Comparison of ENCODE assay signal across 37 mouse cellular contexts in genomic region chr2:30235593-30235992, GRCm38 (mm10). TPM values are rescaled to one million over a fixed set of nuclear protein-coding genes. Genes with fewer than 3 reads are reported as not detected.
DNase-seq lines count a peak whose midpoint lies in the region; ATAC-seq and TF ChIP-seq lines count a peak whose summit lies in the region.
"Had no signal": no experiment of that assay in that cellular context is flagged by ENCODE, and none has a peak within 500 bp of the region (broad histone marks: within the 10 kb centered on the region; RNA-seq: fewer than 3 reads in every experiment).

No protein-coding gene starts in this region.

- TF ChIP-seq EP300 in MEL (IDR thresholded peaks at IDR 0.05; ENCODE audit: low read depth in 1 of 2, low read length in 2 of 2): no peak

- no peak overlapping the region for H3K4me2 ChIP-seq in kidney, postnatal 0 days (ENCODE audit: low read length)

- H3K4me3 ChIP-seq in kidney, postnatal 0 days (replicated peaks; ENCODE audit: low read depth, low read length): no peak overlapping the region
- H3K4me3 ChIP-seq in kidney, adult 2 months (ENCODE audit: insufficient read depth, low read depth, low read length): no peak overlapping the region
- no peak overlapping the region for H3K4me3 ChIP-seq in MEL (ENCODE audit: control insufficient read depth in 1 of 2, insufficient read depth in 1 of 2, low read depth in 2 of 2, low read length in 2 of 2)
- H3K4me3 ChIP-seq: heart, adult 2 months had no signal

- no peaks in the 10 kb centered on the region for H3K9me3 ChIP-seq in kidney, postnatal 0 days (replicated peaks; ENCODE audit: low read length)
- no peaks in the 10 kb centered on the region for H3K9me3 ChIP-seq in MEL (replicated peaks; ENCODE audit: insufficient read depth, low read length)
- H3K9me3 ChIP-seq: embryonic facial prominence, embryonic 12.5 days; midbrain, embryonic 13.5 days had no signal

- no peak overlapping the region for H3K27ac ChIP-seq in kidney, postnatal 0 days
- H3K27ac ChIP-seq in kidney, adult 2 months (ENCODE audit: insufficient read depth, low read depth, low read length): no peak overlapping the region
- no peak overlapping the region for H3K27ac ChIP-seq in MEL (ENCODE audit: control insufficient read depth, low read depth, low read length)
- H3K27ac ChIP-seq: embryonic facial prominence, embryonic 12.5 days; heart, adult 2 months; macrophage; midbrain, embryonic 13.5 days had no signal

- no peak overlapping the region for H3K9ac ChIP-seq in kidney, postnatal 0 days (ENCODE audit: low read depth, low read length)
- no peak overlapping the region for H3K9ac ChIP-seq in MEL (ENCODE audit: control insufficient read depth, low read depth, low read length, poor library complexity, severe bottlenecking)

- DNase-seq in cerebellum, adult 9-11 months: peak; percentile 28
- DNase-seq in kidney, postnatal 0 days (ENCODE audit: low spot score): peak; percentile 10
- no peak for DNase-seq in kidney, adult 2 months
- DNase-seq in CD4-positive helper T cell, adult 2 months (ENCODE audit: low read depth, low spot score): peak; percentile 14
- peak; percentile 11 for DNase-seq in MEL (ENCODE audit: low read depth, low spot score)
- no peak for DNase-seq in spleen, adult 18-20 months
- DNase-seq in lung, adult 18-20 months: no peak
- DNase-seq: adrenal gland, adult 2 months; cerebellum, adult 11 months; cerebellum, postnatal 14 days; gastrocnemius, postnatal 25 days; kidney, postnatal 14 days; lung, adult 2 months; lung, postnatal 10 days; right cerebral cortex, postnatal 25 days had no signal

- 0 out of 2 replicates have a peak, but pooled peaks cover 2% of the 10 kb centered on the region for H3K36me3 ChIP-seq in kidney, postnatal 0 days (ENCODE audit: insufficient read depth, low read length)
- no peaks in the 10 kb centered on the region for H3K36me3 ChIP-seq in kidney, adult 2 months (ENCODE audit: control insufficient read depth, insufficient read depth, low read length)
- peaks cover 0 to 11% of the 10 kb centered on the region in 2 experiments; a peak in 2 of 4 replicates for H3K36me3 ChIP-seq in MEL (ENCODE audit: control insufficient read depth in 1 of 2, insufficient read depth in 2 of 2, low read length in 2 of 2)

- TF ChIP-seq RAD21 in MEL (IDR thresholded peaks at IDR 0.05; ENCODE audit: low read depth, low read length): no peak

- no peaks in the 10 kb centered on the region for H3K27me3 ChIP-seq in kidney, postnatal 0 days (ENCODE audit: insufficient read depth, low read length)
- no peaks in the 10 kb centered on the region for H3K27me3 ChIP-seq in kidney, adult 2 months (replicated peaks; ENCODE audit: control insufficient read depth, insufficient read depth, low read length)
- H3K27me3 ChIP-seq in MEL (ENCODE audit: control insufficient read depth in 1 of 2, insufficient read depth in 2 of 2, low read length in 2 of 2): no peaks in the 10 kb centered on the region
- H3K27me3 ChIP-seq: embryonic facial prominence, embryonic 12.5 days; heart, embryonic 12.5 days; midbrain, embryonic 13.5 days had no signal

- peaks cover 19% of the 10 kb centered on the region for H3K4me1 ChIP-seq in kidney, postnatal 0 days (replicated peaks; ENCODE audit: insufficient read depth, low read length)
- peaks cover 17% of the 10 kb centered on the region; the same call in 1 of the 2 replicates for H3K4me1 ChIP-seq in kidney, adult 2 months (ENCODE audit: control insufficient read depth, insufficient read depth, low read length)
- peaks cover 9 to 20% of the 10 kb centered on the region in 2 experiments for H3K4me1 ChIP-seq in MEL (ENCODE audit: control insufficient read depth in 1 of 2, insufficient read depth in 2 of 2, low read length in 2 of 2)

- H3K79me2 ChIP-seq in MEL (ENCODE audit: control insufficient read depth, insufficient read depth, low read length, poor library complexity): peaks cover 17% of the 10 kb centered on the region

- no peak for ATAC-seq in cerebellum, adult (ENCODE audit: insufficient number of reproducible peaks, low FRiP score, low TSS enrichment)
- no peak for ATAC-seq in kidney, postnatal 0 days (replicated peaks; ENCODE audit: low FRiP score, low read depth)
- ATAC-seq: activated CD4-positive, CD25-positive, alpha-beta regulatory T cell, adult 4 months; forebrain, embryonic 14.5 days; inflammation-experienced regulatory T-cells, adult 6 months; midbrain, embryonic 13.5 days had no signal

- peak; percentile 18; the same call in 1 of the 2 replicates for TF ChIP-seq CTCF in kidney, postnatal 0 days (IDR thresholded peaks at IDR 0.05; ENCODE audit: low read depth)
- TF ChIP-seq CTCF in kidney, adult 2 months (conservative IDR thresholded peaks at IDR 0.05; ENCODE audit: insufficient read depth, insufficient read length, low read depth, low read length): no peak
- TF ChIP-seq CTCF in MEL (IDR thresholded peaks at IDR 0.05 in 2 of 3, conservative IDR thresholded peaks at IDR 0.05 in 1 of 3; ENCODE audit: control insufficient read depth in 1 of 3, insufficient read depth in 1 of 3, low read depth in 2 of 3, low read length in 3 of 3, poor library complexity in 1 of 3, severe bottlenecking in 1 of 3): no peak

- TF ChIP-seq POLR2A in kidney, adult 2 months (IDR thresholded peaks at IDR 0.05; ENCODE audit: low read depth, low read length): no peak
- TF ChIP-seq POLR2A in MEL (IDR thresholded peaks at IDR 0.05; ENCODE audit: control insufficient read depth in 1 of 2, insufficient read depth in 1 of 2, low read depth in 1 of 2, low read length in 2 of 2, poor library complexity in 1 of 2): no peak

- WGBS in kidney, postnatal 0 days: 60% methylated on average over 5 of the region's 5 CpGs
- WGBS in kidney, adult 2 months: 42% methylated on average over 5 of the region's 5 CpGs

TF ChIP-seq in MEL, 35 proteins besides CTCF, POLR2A, EP300 and RAD21:
- TF ChIP-seq NRF1 (IDR thresholded peaks at IDR 0.05; ENCODE audit: insufficient read depth, low read depth, low read length, poor library complexity, severe bottlenecking) (no peak), USF2 (IDR thresholded peaks at IDR 0.05; ENCODE audit: borderline replicate concordance in 1 of 2, insufficient read depth in 1 of 2, low read depth in 1 of 2, low read length in 2 of 2) (no peak), GATA1 (IDR thresholded peaks at IDR 0.05; ENCODE audit: low read depth, low read length) (no peak), USF1 (IDR thresholded peaks at IDR 0.05; ENCODE audit: low read depth, low read length) (no peak), POLR2AphosphoS2 (IDR thresholded peaks at IDR 0.05; ENCODE audit: low read length) (no peak), MAX (IDR thresholded peaks at IDR 0.05; ENCODE audit: low read length) (no peak), ELF1 (IDR thresholded peaks at IDR 0.05; ENCODE audit: low read depth, low read length) (no peak), MAFK (IDR thresholded peaks at IDR 0.05; ENCODE audit: borderline replicate concordance, low read depth, low read length) (no peak), SMC3 (IDR thresholded peaks at IDR 0.05; ENCODE audit: low read depth, low read length) (no peak), BHLHE40 (IDR thresholded peaks at IDR 0.05; ENCODE audit: borderline replicate concordance, low read depth, low read length) (no peak), ZMIZ1 (IDR thresholded peaks at IDR 0.05; ENCODE audit: low read depth, low read length) (no peak), MYC (IDR thresholded peaks at IDR 0.05; ENCODE audit: low read depth, low read length) (no peak), NELFE (IDR thresholded peaks at IDR 0.05; ENCODE audit: low read depth, low read length) (no peak), MEF2A (IDR thresholded peaks at IDR 0.05; ENCODE audit: extremely low read depth, insufficient replicate concordance, low read depth, low read length, poor library complexity, severe bottlenecking) (no peak), ZC3H11A (IDR thresholded peaks at IDR 0.05; ENCODE audit: low read depth, low read length) (no peak)

RNA-seq across cellular contexts. Expression of gene Lrrc8a, which starts 1.9 kb away (rescaled TPM):
- 50.2 and 51.3 TPM in 2 replicates for polyA plus RNA-seq in kidney, postnatal 0 days (2015; fragmentation: Nextera tagmentation; extraction: Ambion mirVana)
- 42.0 and 45.4 TPM in 2 replicates for polyA plus RNA-seq in kidney, adult 2 months (2012; rRNA removed)
- total RNA-seq in MEL (2012; rRNA removed): 7.2 and 8.3 TPM in 2 replicates
- polyA plus RNA-seq in MEL (2012; ENCODE audit: insufficient read depth in 1 of 2, insufficient read length in 2 of 2, low read depth in 1 of 2, low replicate concordance in 2 of 2, missing spikeins in 1 of 2): 1 to 10 TPM in 1 of 2 experiments, not detected in 1; 6.9 TPM

RNA-seq across cellular contexts. Expression of gene Gm28035, which starts 4.8 kb away (rescaled TPM):
- 0.20 and 0.29 TPM in 2 replicates for polyA plus RNA-seq in kidney, postnatal 0 days (2015; fragmentation: Nextera tagmentation; extraction: Ambion mirVana)
- polyA plus RNA-seq in kidney, adult 2 months (2012; rRNA removed): 6.4 and 12.7 TPM in 2 replicates
- 0.10 TPM in 1 of 2 replicates, not detected in the other for total RNA-seq in MEL (2012; rRNA removed)
- polyA plus RNA-seq in MEL (2012; ENCODE audit: insufficient read depth in 1 of 2, insufficient read length in 2 of 2, low read depth in 1 of 2, low replicate concordance in 2 of 2, missing spikeins in 1 of 2): under 1 TPM in 1 of 2 experiments, not detected in 1; 0.26 TPM
- polyA plus RNA-seq: activated CD4-positive, CD25-positive, alpha-beta regulatory T cell, adult 4 months had no signal

RNA-seq across cellular contexts. Expression of gene Kyat1, which starts 29.9 kb away (rescaled TPM):
- 22.7 and 22.9 TPM in 2 replicates for polyA plus RNA-seq in kidney, postnatal 0 days (2015; fragmentation: Nextera tagmentation; extraction: Ambion mirVana)
- polyA plus RNA-seq in kidney, adult 2 months (2012; rRNA removed): 71.6 and 88.3 TPM in 2 replicates
- 9.5 and 10.3 TPM in 2 replicates for total RNA-seq in MEL (2012; rRNA removed)
- 10 to 100 TPM in 1 of 2 experiments, not detected in 1; 14.9 TPM for polyA plus RNA-seq in MEL (2012; ENCODE audit: insufficient read depth in 1 of 2, insufficient read length in 2 of 2, low read depth in 1 of 2, low replicate concordance in 2 of 2, missing spikeins in 1 of 2)

RNA-seq across cellular contexts. Expression of gene Phyhd1, which starts 30.4 kb away (rescaled TPM):
- 18.9 and 19.2 TPM in 2 replicates for polyA plus RNA-seq in kidney, postnatal 0 days (2015; fragmentation: Nextera tagmentation; extraction: Ambion mirVana)
- 117 and 130 TPM in 2 replicates for polyA plus RNA-seq in kidney, adult 2 months (2012; rRNA removed)
- 0.19 TPM in 1 of 2 replicates, not detected in the other for total RNA-seq in MEL (2012; rRNA removed)
- 1 to 10 TPM in 1 of 2 experiments, not detected in 1; 1.6 TPM for polyA plus RNA-seq in MEL (2012; ENCODE audit: insufficient read depth in 1 of 2, insufficient read length in 2 of 2, low read depth in 1 of 2, low replicate concordance in 2 of 2, missing spikeins in 1 of 2)
- total RNA-seq: megakaryocyte-erythroid progenitor cell, adult 5-6 weeks had no signal

RNA-seq across cellular contexts. Expression of gene Gm28038, which starts 45.2 kb away (rescaled TPM):
- not detected in 2 replicates for polyA plus RNA-seq in kidney, postnatal 0 days (2015; fragmentation: Nextera tagmentation; extraction: Ambion mirVana)
- polyA plus RNA-seq in kidney, adult 2 months (2012; rRNA removed): not detected in 2 replicates
- not detected in 2 replicates for total RNA-seq in MEL (2012; rRNA removed)
- not detected for polyA plus RNA-seq in MEL (2012; ENCODE audit: insufficient read depth in 1 of 2, insufficient read length in 2 of 2, low read depth in 1 of 2, low replicate concordance in 2 of 2, missing spikeins in 1 of 2)
- total RNA-seq: adrenal gland, adult 2 months; gastrocnemius, postnatal 25 days; hematopoietic stem cell, adult 5-6 weeks; layer of hippocampus, adult 18-20 months; layer of hippocampus, postnatal 10 days; left cerebral cortex, adult 18-20 months; left cerebral cortex, postnatal 14 days; liver, adult 2 months; neutrophil, adult 5-6 weeks had no signal
- polyA plus RNA-seq: activated CD4-positive, CD25-positive, alpha-beta regulatory T cell, adult 4 months; adrenal gland, adult 2 months; embryonic facial prominence, embryonic 12.5 days; forebrain, embryonic 14.5 days; heart, adult 2 months; heart, embryonic 12.5 days; heart, postnatal 0 days; hindbrain, embryonic 14.5 days; limb, embryonic 11.5 days; liver, adult 2 months; lung, adult 2 months; midbrain, embryonic 13.5 days; neural tube, embryonic 11.5 days; urinary bladder, adult 2 months had no signal

Comparison
In these comparisons a context has a peak if more than half of its experiments do, and no peak if none do; other contexts are left out.
1. DNase-seq: peak in cerebellum, adult 9-11 months (single experiment), kidney, postnatal 0 days (single experiment), CD4-positive helper T cell, adult 2 months (single experiment) and MEL (single experiment); none in kidney, adult 2 months (single experiment), spleen, adult 18-20 months (0 of 2) and lung, adult 18-20 months (0 of 2).